Comparison of ENCODE assay signal across 8 mouse cellular contexts in genomic region chr6:83134951-83135513, GRCm38 (mm10). TPM values are rescaled to one million over a fixed set of nuclear protein-coding genes. Genes with fewer than 3 reads are reported as not detected.
DNase-seq lines count a peak whose midpoint lies in the region; ATAC-seq and TF ChIP-seq lines count a peak whose summit lies in the region.

Rtkn (plus strand) TSS chr6:83135463.

- no peaks in the 10 kb centered on the region; the same call in 1 of the 2 replicates for H3K27me3 ChIP-seq in cerebellum, adult 2 months (ENCODE audit: control insufficient read depth, insufficient read depth, low read length)
- no peaks in the 10 kb centered on the region for H3K27me3 ChIP-seq in C2C12 (ENCODE audit: control insufficient read depth, insufficient read depth, insufficient read length)
- H3K27me3 ChIP-seq in forebrain, embryonic 16.5 days (replicated peaks; ENCODE audit: control insufficient read depth, insufficient read depth, low read length): peaks cover 16% of the 10 kb centered on the region
- H3K27me3 ChIP-seq in liver, embryonic 16.5 days (ENCODE audit: control insufficient read depth, insufficient read depth, low read depth, low read length): peaks cover 29% of the 10 kb centered on the region

- peaks cover 10% of the 10 kb centered on the region for H3K36me3 ChIP-seq in C2C12 (ENCODE audit: control insufficient read depth, insufficient read depth)
- H3K36me3 ChIP-seq in forebrain, embryonic 16.5 days (ENCODE audit: control insufficient read depth, insufficient read depth): no peaks in the 10 kb centered on the region
- H3K36me3 ChIP-seq in liver, embryonic 16.5 days (ENCODE audit: control insufficient read depth, insufficient read depth): no peaks in the 10 kb centered on the region

- H3K4me3 ChIP-seq in cerebellum, adult 2 months (replicated peaks; ENCODE audit: insufficient read depth, low read depth, low read length): no peak within 1 kb of the TSS
- H3K4me3 ChIP-seq in C2C12 (ENCODE audit: insufficient read depth, poor library complexity, severe bottlenecking): peak within 1 kb of the TSS; percentile 64
- peak within 1 kb of the TSS; percentile 19; the same call in 1 of the 2 replicates for H3K4me3 ChIP-seq in forebrain, embryonic 16.5 days (replicated peaks; ENCODE audit: low read length)
- H3K4me3 ChIP-seq in liver, embryonic 16.5 days (ENCODE audit: low read depth, low read length): peak within 1 kb of the TSS; percentile 58

- H3K9ac ChIP-seq in forebrain, embryonic 16.5 days (replicated peaks; ENCODE audit: low read depth, low read length): peak within 1 kb of the TSS; percentile 22; the same call in 1 of the 2 replicates
- peak within 1 kb of the TSS; percentile 43 for H3K9ac ChIP-seq in liver, embryonic 16.5 days (ENCODE audit: low read depth, low read length)

- ATAC-seq in forebrain, embryonic 16.5 days: no peak
- no peak for ATAC-seq in liver, embryonic 16.5 days (ENCODE audit: low read depth)

- 68% methylated on average over 7 of the region's 7 CpGs for WGBS in cerebellum, adult 2 months
- 59% methylated on average over 7 of the region's 7 CpGs for WGBS in forebrain, embryonic 16.5 days
- WGBS in liver, embryonic 16.5 days (ENCODE audit: insufficient replicate concordance): 56% methylated on average over 7 of the region's 7 CpGs

- TF ChIP-seq POLR2A in cerebellum, adult 2 months (IDR thresholded peaks at IDR 0.05; ENCODE audit: borderline replicate concordance, insufficient read depth, low read length): no peak

- H3K79me2 ChIP-seq in C2C12 (ENCODE audit: control insufficient read depth, insufficient read depth): peaks cover 46% of the 10 kb centered on the region

- peaks cover 29% of the 10 kb centered on the region for H3K79me3 ChIP-seq in C2C12 (ENCODE audit: low read depth)

- no peaks in the 10 kb centered on the region for H3K9me3 ChIP-seq in forebrain, embryonic 16.5 days (ENCODE audit: control insufficient read depth, low read length)
- H3K9me3 ChIP-seq in liver, embryonic 16.5 days (replicated peaks; ENCODE audit: control insufficient read depth, low read length): no peaks in the 10 kb centered on the region

- no peak for DNase-seq in cerebellum, adult 2 months
- DNase-seq in cerebellum, postnatal 10 days: no peak
- DNase-seq in kidney, adult 9 months: peak; percentile 86
- no peak for DNase-seq in cerebellum, postnatal 4 days (ENCODE audit: low spot score in 2 of 2)
- no peak for DNase-seq in frontal cortex, postnatal 14 days (ENCODE audit: low spot score in 2 of 2)

- H3K4me1 ChIP-seq in cerebellum, adult 2 months (ENCODE audit: control insufficient read depth, insufficient read depth, low read length): no peaks in the 10 kb centered on the region
- peaks cover 21% of the 10 kb centered on the region for H3K4me1 ChIP-seq in forebrain, embryonic 16.5 days (replicated peaks; ENCODE audit: control insufficient read depth, insufficient read depth, low read length)
- peaks cover 30% of the 10 kb centered on the region for H3K4me1 ChIP-seq in liver, embryonic 16.5 days (ENCODE audit: control insufficient read depth, low read depth, low read length)

- peak within 1 kb of the TSS; percentile 84 for H3ac ChIP-seq in C2C12 (ENCODE audit: control insufficient read depth, insufficient read length, low read depth)

- no peak for TF ChIP-seq CTCF in cerebellum, adult 2 months (IDR thresholded peaks at IDR 0.05; ENCODE audit: borderline replicate concordance, insufficient read depth, low read depth, low read length)
- TF ChIP-seq CTCF in C2C12 (IDR thresholded peaks at IDR 0.05; ENCODE audit: control insufficient read depth, insufficient read depth, insufficient read length): no peak

- peak within 1 kb of the TSS; percentile 28 for H3K4me2 ChIP-seq in forebrain, embryonic 16.5 days (ENCODE audit: low read length)
- peak within 1 kb of the TSS; percentile 47 for H3K4me2 ChIP-seq in liver, embryonic 16.5 days (ENCODE audit: low read depth, low read length)

- 0 out of 2 replicates have a peak within 1 kb of the TSS, but pooled peaks have one; percentile 55 for H3K27ac ChIP-seq in cerebellum, adult 2 months (ENCODE audit: insufficient read depth, low read length)
- no peak within 1 kb of the TSS for H3K27ac ChIP-seq in forebrain, embryonic 16.5 days (ENCODE audit: low read length)
- 0 out of 2 replicates have a peak within 1 kb of the TSS, but pooled peaks have one; percentile 18 for H3K27ac ChIP-seq in liver, embryonic 16.5 days (ENCODE audit: low read length)

TF ChIP-seq in C2C12, 6 proteins besides CTCF, POLR2A, EP300 and RAD21:
- TF ChIP-seq FOSL1 (IDR thresholded peaks at IDR 0.05; ENCODE audit: insufficient read depth, low read length, poor library complexity, severe bottlenecking) (no peak), USF1 (IDR thresholded peaks at IDR 0.05; ENCODE audit: low read depth) (no peak), MYOG (IDR thresholded peaks at IDR 0.05; ENCODE audit: control insufficient read depth, extremely low read depth, insufficient read length) (no peak), MYOD1 (IDR thresholded peaks at IDR 0.05; ENCODE audit: control insufficient read depth, insufficient read length, low read depth) (no peak), MAX (IDR thresholded peaks at IDR 0.05) (no peak), CEBPB (IDR thresholded peaks at IDR 0.05; ENCODE audit: low read depth) (no peak)

RNA-seq across cellular contexts. Expression of gene Rtkn, which starts in this region (rescaled TPM):
- 88.8 and 97.2 TPM in 2 replicates for polyA plus RNA-seq in cerebellum, adult 2 months (2012; rRNA removed)
- polyA plus RNA-seq in C2C12 (2012; fragmentation: generic; extraction: Trizol): 42.1 TPM
- 6.9 and 7.4 TPM in 2 replicates for polyA plus RNA-seq in forebrain, embryonic 16.5 days (2015; fragmentation: Nextera tagmentation; extraction: Ambion mirVana)
- polyA plus RNA-seq in liver, embryonic 16.5 days (2015; fragmentation: Nextera tagmentation; extraction: Ambion mirVana): 16.1 and 16.4 TPM in 2 replicates
